Mouse (Mus musculus) intestine, embryonic 14.5 days (tissue): ENCODE measurements at regions not wholly inside any gene's neighbourhood (a gene's known extent, or its start where the extent isn't known, plus 50 kb on each side); places are given as distances from the start of the nearest gene placed in this dataset.
A peak's percentile ranks its signal among the peaks of the same experiment; 100 is the strongest.

Source experiments
- ATAC-seq: fragments of 200-750 bp; cut with Nextera tagmentation; replicated peaks from 2 replicates; pipeline ENCODE4 v1.8.0; 2017; ENCODE audit warnings: low read depth, moderate number of reproducible peaks, moderate TSS enrichment, moderate library complexity; ENCODE audit not compliant: low FRiP score, low TSS enrichment
- DNase-seq: peaks from one replicate; pipeline ENCODE4 v3.0.0-alpha.2; 2018; ENCODE audit warnings: low spot score
- H3K27ac ChIP-seq: fragments of 300-500 bp; sonication (generic); 2 replicates; pipeline ENCODE4 v1.5.1; 2014; ENCODE audit warnings: low read depth, mild to moderate bottlenecking, control low read depth
- H3K27me3 ChIP-seq: fragments of 300-500 bp; sonication (generic); replicated peaks from 2 replicates; pipeline ENCODE4 v1.6.1; 2014; ENCODE audit warnings: low read length, control low read depth; ENCODE audit not compliant: control insufficient read depth, insufficient read depth
- H3K36me3 ChIP-seq: fragments of 300-500 bp; sonication (generic); 2 replicates; pipeline ENCODE4 v1.6.1; 2014; ENCODE audit warnings: low read length, control low read depth; ENCODE audit not compliant: control insufficient read depth, insufficient read depth
- H3K4me1 ChIP-seq: fragments of 300-500 bp; sonication (generic); replicated peaks from 2 replicates; pipeline ENCODE4 v1.6.1; 2014; ENCODE audit warnings: low read length, control low read depth, mixed read lengths; ENCODE audit not compliant: control insufficient read depth, insufficient read depth
- H3K4me2 ChIP-seq: fragments of 300-500 bp; sonication (generic); 2 replicates; pipeline ENCODE4 v1.6.1; 2014; ENCODE audit warnings: low read length
- H3K4me3 ChIP-seq: fragments of 300-500 bp; sonication (generic); 2 replicates; pipeline ENCODE4 v1.5.1; 2014; ENCODE audit warnings: low read depth, low read length, control low read depth, mixed read lengths
- H3K9ac ChIP-seq: fragments of 300-500 bp; sonication (generic); 2 replicates; pipeline ENCODE4 v1.6.1; 2014; ENCODE audit warnings: mild to moderate bottlenecking, low read length
- H3K9me3 ChIP-seq: fragments of 300-500 bp; sonication (generic); 2 replicates; pipeline ENCODE4 v1.6.1; 2016; ENCODE audit warnings: low read length, control low read depth; ENCODE audit not compliant: control insufficient read depth
- WGBS: fragments of 180-500 bp; shearing (Covaris S2); extraction: QIAGEN DNeasy Blood & Tissue Kit; methylation state at CpG from one replicate; pipeline ENCODE4 v1.1.7; 2014; 5-methylcytosine and 5-hydroxymethylcytosine counted together

DNA sequence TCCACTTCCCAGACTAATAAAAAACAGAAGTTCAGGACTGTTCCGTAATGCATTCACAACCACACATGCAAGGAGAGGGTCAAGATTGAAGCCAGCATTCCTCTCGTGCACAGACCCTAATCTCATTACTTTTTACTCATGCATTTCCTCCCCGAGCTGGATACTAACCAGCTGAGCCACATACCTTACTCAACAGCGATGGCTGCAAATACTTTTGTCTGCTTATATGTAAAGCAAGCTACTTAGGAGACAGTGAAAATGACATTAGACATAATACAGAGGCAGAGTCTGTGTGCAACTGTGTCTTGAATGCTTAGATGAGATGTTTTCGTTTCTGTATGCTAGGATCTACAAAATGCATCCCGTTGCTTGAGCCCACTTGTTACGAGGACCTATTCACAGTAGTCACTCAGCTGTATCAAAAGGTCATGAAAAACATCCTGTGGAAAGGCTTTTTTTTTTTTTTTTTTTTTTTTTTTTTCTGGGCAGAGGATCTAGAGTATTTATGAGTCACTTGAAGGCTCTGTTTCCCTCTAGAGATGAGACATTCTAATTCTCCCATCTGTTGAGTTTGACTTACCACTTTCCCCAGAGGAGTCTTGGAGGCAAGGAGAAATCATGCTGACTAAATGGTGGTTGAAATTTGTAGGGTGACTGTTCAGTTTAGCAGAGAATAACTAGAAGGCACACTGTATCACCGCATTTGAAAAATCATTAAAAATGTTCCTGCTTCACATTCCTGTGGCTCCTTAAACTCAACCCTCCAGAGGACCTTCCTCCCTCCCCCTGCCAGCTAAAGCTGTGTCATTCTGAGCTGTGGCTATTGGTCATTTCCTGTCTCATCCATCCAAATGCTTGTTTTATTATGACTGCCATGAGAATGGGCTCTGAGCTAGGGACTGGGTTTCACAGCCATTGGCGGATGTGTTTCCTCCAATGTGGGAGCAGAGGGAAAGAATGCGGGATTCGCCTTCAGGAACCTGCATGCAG lies 1364.1 kb upstream of the A1bg start:
- ATAC-seq (no peak; the same call in 1 of the 2 replicates), DNase-seq (no peak)
- WGBS = 42% methylated on average over 11 of the region's 11 CpGs

DNA sequence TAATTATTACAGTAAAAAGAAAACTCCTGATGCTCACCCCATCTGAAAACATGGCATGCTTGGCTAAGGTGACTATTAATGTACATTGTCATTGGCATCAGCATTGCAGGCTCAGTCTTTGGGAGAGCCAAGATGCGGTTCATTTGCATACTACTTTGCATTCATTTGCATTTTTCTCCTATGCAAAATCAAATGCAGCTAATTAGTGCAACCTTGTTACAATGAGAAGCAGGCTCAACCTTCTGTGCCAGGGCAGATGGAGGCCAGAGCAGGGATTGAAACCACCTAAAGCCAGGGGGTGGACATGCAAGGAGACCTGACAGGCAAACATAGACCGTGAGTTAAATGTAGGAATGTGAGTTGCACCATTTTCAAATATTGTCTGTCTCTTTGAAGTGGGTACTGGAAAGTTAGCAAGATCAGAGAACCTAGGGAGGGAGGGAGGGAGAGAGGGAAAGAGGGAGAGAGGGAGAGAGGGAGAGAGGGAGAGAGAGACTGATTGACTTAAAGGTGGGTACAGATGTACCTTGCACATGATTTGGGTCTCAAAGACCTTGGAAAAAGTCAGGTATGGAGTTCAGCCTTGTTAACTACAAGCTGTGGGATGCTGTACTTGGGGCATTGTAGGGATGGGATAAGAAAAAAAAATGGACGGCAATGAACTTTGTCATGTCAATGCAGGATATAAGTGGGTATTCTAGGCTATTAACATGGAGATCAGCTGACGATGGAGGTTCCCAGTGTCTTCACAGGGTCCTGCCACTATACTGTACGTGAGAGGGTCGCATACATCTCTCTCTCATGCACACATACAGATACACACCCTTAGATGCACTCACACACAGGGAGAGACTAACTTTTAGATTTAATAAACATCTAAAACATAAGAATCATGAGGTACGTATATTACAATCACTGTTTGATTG lies 1362.1 kb upstream of the A1bg start:
- H3K4me1 ChIP-seq = peaks cover 9% of the 10 kb centered on the region; the same call in 1 of the 2 replicates
- no peak overlapping the region for H3K4me3 ChIP-seq
- WGBS = 94% methylated on average over 7 of the region's 7 CpGs
- no peaks in the 10 kb centered on the region for H3K27me3 ChIP-seq
- H3K9ac ChIP-seq = no peak overlapping the region
- H3K4me2 ChIP-seq = no peak overlapping the region
- no peaks in the 10 kb centered on the region for H3K36me3 ChIP-seq
- ATAC-seq = no peak
- no peaks in the 10 kb centered on the region for H3K9me3 ChIP-seq
- no peak for DNase-seq
- no peak overlapping the region for H3K27ac ChIP-seq

More for the DNA sequence above, 1364.1 kb upstream of the A1bg start:
- H3K9ac ChIP-seq = no peak overlapping the region
- H3K4me2 ChIP-seq = no peak overlapping the region
- no peaks in the 10 kb centered on the region for H3K36me3 ChIP-seq
- H3K4me1 ChIP-seq = peaks cover 9% of the 10 kb centered on the region; the same call in 1 of the 2 replicates
- no peaks in the 10 kb centered on the region for H3K27me3 ChIP-seq
- peak overlapping the region; percentile 11; the same call in 1 of the 2 replicates for H3K27ac ChIP-seq
- no peaks in the 10 kb centered on the region for H3K9me3 ChIP-seq
- no peak overlapping the region for H3K4me3 ChIP-seq

- no peaks in the 10 kb centered on the region for H3K36me3 ChIP-seq
- H3K4me3 ChIP-seq = no peak overlapping the region
- H3K27ac ChIP-seq = no peak overlapping the region
- H3K4me1 ChIP-seq = peaks cover 9% of the 10 kb centered on the region; the same call in 1 of the 2 replicates
- DNase-seq (no peak), ATAC-seq (no peak)
- H3K4me2 ChIP-seq = no peak overlapping the region
- no peaks in the 10 kb centered on the region for H3K27me3 ChIP-seq
- H3K9me3 ChIP-seq = no peaks in the 10 kb centered on the region
- 58% methylated on average over 6 of the region's 6 CpGs for WGBS
- H3K9ac ChIP-seq = no peak overlapping the region
Observed at GRCm38 (mm10) chr15:62283661-62284429, 1361.0 kb upstream of the A1bg start.

GRCm38 (mm10) chr15:62282646-62283045 lies 1359.8 kb upstream of the A1bg start:
- 64% methylated on average over 9 of the region's 9 CpGs for WGBS

DNA sequence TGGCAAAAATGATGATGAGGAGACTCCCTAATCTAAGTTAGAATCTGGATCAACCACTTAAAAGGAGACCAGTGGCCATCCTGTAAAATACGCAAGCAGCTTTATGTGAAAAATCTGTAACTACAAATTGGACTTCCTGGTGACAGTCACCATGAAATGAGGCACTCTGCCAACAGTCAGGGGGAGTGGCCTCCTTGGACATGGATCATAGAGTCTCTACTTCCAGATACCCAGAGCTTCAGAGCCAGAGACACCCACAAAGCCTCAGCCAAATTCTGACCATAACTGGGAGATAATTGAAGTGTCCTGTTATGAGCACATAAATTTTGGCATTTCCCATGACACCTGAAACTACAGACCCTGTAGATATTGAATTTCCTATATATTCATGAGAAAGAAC lies 1359.3 kb upstream of the A1bg start:
- DNase-seq (no peak), ATAC-seq (no peak)
- Histone ChIP-seq H3K27me3 (no peaks in the 10 kb centered on the region), H3K9me3 (no peaks in the 10 kb centered on the region), H3K36me3 (no peaks in the 10 kb centered on the region), H3K4me2 (no peak overlapping the region), H3K9ac (no peak overlapping the region), H3K4me3 (no peak overlapping the region), H3K27ac (no peak overlapping the region), H3K4me1 (peaks cover 9% of the 10 kb centered on the region; the same call in 1 of the 2 replicates)
- 88% methylated on average over 1 of the region's 1 CpGs for WGBS

More at GRCm38 (mm10) chr15:62282646-62283045, 1359.8 kb upstream of the A1bg start:
- H3K4me3 ChIP-seq = no peak overlapping the region
- ATAC-seq (no peak), DNase-seq (no peak)
- no peaks in the 10 kb centered on the region for H3K27me3 ChIP-seq
- no peak overlapping the region for H3K4me2 ChIP-seq
- no peak overlapping the region for H3K9ac ChIP-seq
- H3K36me3 ChIP-seq = no peaks in the 10 kb centered on the region
- H3K27ac ChIP-seq = no peak overlapping the region
- H3K9me3 ChIP-seq = no peaks in the 10 kb centered on the region
- H3K4me1 ChIP-seq = peaks cover 9% of the 10 kb centered on the region; the same call in 1 of the 2 replicates

DNA sequence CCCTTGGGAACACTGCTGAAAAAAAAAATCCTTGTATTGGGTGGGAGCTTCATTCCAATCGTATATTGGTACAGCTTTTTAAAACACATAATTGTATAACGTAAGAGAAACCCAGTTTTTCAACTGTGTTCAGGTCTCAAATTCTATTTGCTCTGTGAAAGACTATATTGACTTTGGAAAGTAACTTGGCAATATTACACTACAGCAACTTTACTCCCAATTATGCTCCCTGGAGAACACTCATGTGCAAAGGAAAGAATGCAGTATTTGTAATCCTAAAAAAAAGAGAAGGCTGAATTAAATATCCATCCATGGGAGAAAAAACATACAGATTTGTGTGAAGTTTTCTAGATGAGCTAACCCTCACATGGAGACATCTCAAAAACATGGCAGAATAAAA lies 1356.7 kb upstream of the A1bg start:
- H3K4me2 ChIP-seq = no peak overlapping the region
- H3K27ac ChIP-seq = no peak overlapping the region
- 0 out of 2 replicates have a peak, but pooled peaks cover 9% of the 10 kb centered on the region for H3K4me1 ChIP-seq
- ATAC-seq (no peak), DNase-seq (no peak)
- no peaks in the 10 kb centered on the region for H3K9me3 ChIP-seq
- no peak overlapping the region for H3K9ac ChIP-seq
- 91% methylated on average over 2 of the region's 2 CpGs for WGBS
- H3K36me3 ChIP-seq = no peaks in the 10 kb centered on the region
- H3K4me3 ChIP-seq = no peak overlapping the region
- no peaks in the 10 kb centered on the region for H3K27me3 ChIP-seq

DNA sequence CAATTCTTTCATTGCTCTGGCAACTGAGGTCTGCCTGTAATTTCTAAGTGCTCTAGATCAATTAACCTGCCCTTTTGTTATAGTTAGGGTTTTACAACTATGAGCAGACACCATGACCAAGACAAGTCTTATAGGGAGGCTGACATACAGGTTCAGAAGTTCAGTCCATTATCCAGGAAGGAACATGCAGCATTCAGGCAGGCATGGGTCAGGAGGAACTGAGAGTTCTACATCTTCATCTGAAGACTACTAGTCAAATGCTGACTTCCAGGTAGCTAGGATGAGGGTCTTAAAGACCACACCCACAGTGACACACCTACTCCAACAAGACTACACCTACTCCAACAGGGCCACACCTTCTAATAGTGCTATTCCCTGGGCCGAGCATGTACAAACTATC lies 1352.0 kb upstream of the A1bg start:
- WGBS = 97% methylated on average over 1 of the region's 1 CpGs
- Histone ChIP-seq H3K4me3 (no peak overlapping the region), H3K4me1 (no peaks in the 10 kb centered on the region), H3K36me3 (no peaks in the 10 kb centered on the region), H3K4me2 (no peak overlapping the region), H3K27me3 (no peaks in the 10 kb centered on the region), H3K27ac (no peak overlapping the region), H3K9ac (no peak overlapping the region), H3K9me3 (no peaks in the 10 kb centered on the region)
- ATAC-seq = no peak
- DNase-seq = peak; percentile 15
